In the genomic region with DNA sequence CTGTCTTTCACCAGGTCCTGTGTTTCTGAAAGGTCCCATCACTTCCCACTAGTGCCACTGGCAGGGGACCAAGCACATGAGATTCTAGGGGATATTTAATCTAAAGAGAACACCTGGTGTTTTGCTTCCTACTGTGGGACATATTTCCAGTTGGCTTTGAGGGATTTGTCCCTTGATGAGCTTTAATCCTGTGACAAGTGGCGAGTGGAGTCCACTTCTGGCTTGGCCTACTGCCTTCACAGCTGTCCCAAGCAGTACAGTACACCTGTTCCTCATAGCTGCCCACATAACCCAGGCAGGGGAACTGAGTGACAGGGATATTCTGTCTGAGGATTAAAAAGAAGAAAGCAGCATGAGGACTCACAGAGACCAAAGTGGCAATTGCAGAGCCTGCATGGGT, we compare ENCODE assay signal across 30 mouse cellular contexts. TPM values are rescaled to one million over a fixed set of nuclear protein-coding genes. Genes with fewer than 3 reads are reported as not detected.
"Had no signal": no experiment of that assay in that cellular context is flagged by ENCODE, and none has a peak within 500 bp of the region (broad histone marks: within the 10 kb centered on the region; RNA-seq: fewer than 3 reads in every experiment).

No protein-coding gene starts in this region.

- H3K27ac ChIP-seq: gastrocnemius, adult 2 months; heart, adult 2 months; heart, embryonic 13.5 days; heart, embryonic 15.5 days; hindbrain, embryonic 13.5 days; hindbrain, embryonic 15.5 days; hindbrain, postnatal 0 days; kidney, embryonic 15.5 days; kidney, postnatal 0 days; limb, embryonic 12.5 days; liver, embryonic 13.5 days had no signal

- H3K4me1 ChIP-seq: heart, embryonic 13.5 days; heart, embryonic 15.5 days; hindbrain, embryonic 13.5 days; hindbrain, embryonic 15.5 days; kidney, embryonic 15.5 days; limb, embryonic 12.5 days; liver, embryonic 13.5 days had no signal

- H3K4me2 ChIP-seq: heart, embryonic 11.5 days; heart, embryonic 13.5 days; heart, embryonic 15.5 days; hindbrain, embryonic 13.5 days; hindbrain, embryonic 15.5 days; kidney, embryonic 15.5 days; limb, embryonic 12.5 days; liver, embryonic 11.5 days; liver, embryonic 13.5 days had no signal

- H3K9ac ChIP-seq: heart, embryonic 13.5 days; heart, embryonic 15.5 days; hindbrain, embryonic 13.5 days; hindbrain, embryonic 15.5 days; kidney, embryonic 15.5 days; limb, embryonic 12.5 days; liver, embryonic 13.5 days had no signal

- H3K27me3 ChIP-seq: hindbrain, embryonic 15.5 days; liver, embryonic 13.5 days had no signal

- H3K4me3 ChIP-seq: gastrocnemius, adult 2 months; heart, adult 2 months; heart, embryonic 13.5 days; heart, embryonic 15.5 days; hindbrain, embryonic 13.5 days; hindbrain, embryonic 15.5 days; kidney, embryonic 15.5 days; limb, embryonic 12.5 days; liver, embryonic 13.5 days had no signal

- H3K36me3 ChIP-seq: heart, embryonic 13.5 days; heart, embryonic 15.5 days; hindbrain, embryonic 13.5 days; hindbrain, embryonic 15.5 days; kidney, embryonic 15.5 days; limb, embryonic 12.5 days; liver, embryonic 13.5 days had no signal

- H3K9me3 ChIP-seq: heart, embryonic 13.5 days; heart, embryonic 15.5 days; hindbrain, embryonic 13.5 days; hindbrain, embryonic 15.5 days; kidney, embryonic 15.5 days; limb, embryonic 12.5 days; liver, embryonic 13.5 days had no signal

- ATAC-seq: hindbrain, postnatal 0 days; intestine, embryonic 16.5 days had no signal

- DNase-seq: gastrocnemius, adult 2 months; gastrocnemius, postnatal 10 days; gastrocnemius, postnatal 25 days; heart, adult 2 months; heart, postnatal 14 days; heart, postnatal 36 days; kidney, adult 11 months; kidney, adult 2 months; kidney, adult 9 months; kidney, postnatal 14 days; kidney, postnatal 36 days; layer of hippocampus, adult 9-11 months; layer of hippocampus, postnatal 36 days; left cerebral cortex, postnatal 4 days; liver; liver, embryonic 13.5 days had no signal

RNA-seq across cellular contexts. Expression of gene Nyx, which starts 9.5 kb away (rescaled TPM):
- total RNA-seq: granulocyte monocyte progenitor cell, adult 5-6 weeks had no signal
- polyA plus RNA-seq: heart, embryonic 11.5 days; hindbrain, embryonic 11.5 days; intestine, embryonic 14.5 days; liver, embryonic 11.5 days had no signal
